Mouse (Mus musculus) G1E (cell line): ENCODE data around the gene Fzd9.

Source experiments
- CTCF ChIP-seq: IDR thresholded peaks from 2 replicates; pipeline ENCODE4 v1.5.1; 2012; ENCODE audit warnings: low read depth, low read length, inconsistent platforms, mixed read lengths
- GATA1 ChIP-seq: IDR thresholded peaks from 2 replicates; pipeline ENCODE4 v1.6.1; 2012; ENCODE audit warnings: borderline replicate concordance, low read length, inconsistent platforms, mixed read lengths
- GATA2 ChIP-seq: IDR thresholded peaks from 2 replicates; pipeline ENCODE4 v1.6.1; 2012; ENCODE audit warnings: low read depth, low read length, inconsistent platforms, borderline replicate concordance
- POLR2AphosphoS5 ChIP-seq: IDR thresholded peaks from 2 replicates; pipeline ENCODE4 v1.6.1; 2012; ENCODE audit warnings: low read depth, low read length, inconsistent platforms; ENCODE audit not compliant: insufficient replicate concordance
- TAL1 ChIP-seq: conservative IDR thresholded peaks from 2 replicates; pipeline ENCODE4 v1.6.1; 2012; ENCODE audit warnings: low read depth, low read length, inconsistent platforms, mixed read lengths

DNA sequence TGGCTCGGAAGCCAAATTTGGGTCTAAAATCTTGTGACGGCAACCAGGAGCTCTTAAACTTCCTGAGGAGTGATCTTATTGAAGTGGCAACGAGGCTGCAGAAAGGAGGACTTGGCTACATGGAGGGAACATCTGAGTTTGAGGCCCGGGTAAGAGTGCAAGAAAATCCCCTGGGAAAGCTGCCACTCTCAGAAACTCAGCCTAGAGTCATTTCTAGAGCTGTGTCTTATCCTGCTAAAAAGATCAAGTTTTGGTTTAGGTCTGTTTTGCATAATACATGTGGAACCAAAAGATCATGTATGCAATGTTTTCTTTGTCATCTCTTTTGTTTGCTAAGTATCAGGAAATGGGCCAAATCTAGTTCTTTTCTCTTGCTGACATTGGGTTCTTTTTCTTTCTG, 20.8 kb downstream of the Fzd9 start:
- TF ChIP-seq CTCF = no peak
- no peak for TF ChIP-seq GATA1
- no peak for TF ChIP-seq TAL1
- TF ChIP-seq POLR2AphosphoS5 = no peak
- TF ChIP-seq GATA2 = no peak
